Mouse (Mus musculus) retina, postnatal 1 day (tissue): ENCODE measurements at regions not wholly inside any gene's neighbourhood (a gene's known extent, or its start where the extent isn't known, plus 50 kb on each side); places are given as distances from the start of the nearest gene placed in this dataset.

ENCODE experiments used
- DNase-seq: peaks from one replicate; pipeline ENCODE4 v3.0.0-alpha.2; 2012

GRCm38 (mm10) chr12:92618519-92618918 is 769.6 kb upstream of the Sel1l start:
- peak; percentile 9 for DNase-seq

- no peak for DNase-seq
Measured at GRCm38 (mm10) chr12:92601673-92602072, 752.7 kb upstream of the Sel1l start.

GRCm38 (mm10) chr12:92589725-92590124 is 740.8 kb upstream of the Sel1l start:
- DNase-seq = peak; percentile 3

GRCm38 (mm10) chr12:92589305-92589704 is 740.3 kb upstream of the Sel1l start:
- DNase-seq = peak; percentile 77

GRCm38 (mm10) chr12:92578596-92578995 is 729.6 kb upstream of the Sel1l start:
- DNase-seq = no peak
